Mouse (Mus musculus) brain, embryonic 14.5 days (tissue): ENCODE results near the gene Fosl2.
"Not testable (repeated sequence)": the region's sequence is repeated elsewhere in the genome, so short reads cannot be mapped to it uniquely, and the experiment has no call there.

Experiments used
- CTCF ChIP-seq: fragments of 200-500 bp; IDR thresholded peaks from 2 replicates; pipeline ENCODE4 v1.5.1; 2012; ENCODE audit warnings: inconsistent platforms, mild to moderate bottlenecking, moderate library complexity, borderline replicate concordance; ENCODE audit not compliant: insufficient read depth, insufficient read length; ENCODE audit errors: extremely low read depth
- POLR2A ChIP-seq: fragments of 200-500 bp; IDR thresholded peaks from 2 replicates; pipeline ENCODE4 v1.6.1; 2012; ENCODE audit warnings: mild to moderate bottlenecking, inconsistent platforms, borderline replicate concordance; ENCODE audit not compliant: poor library complexity, insufficient read depth, insufficient read length, severe bottlenecking; ENCODE audit errors: extremely low read depth

GRCm38 (mm10) chr5:32178720-32179119, 43.1 kb downstream of the Fosl2 start:
- not testable (repeated sequence) for TF ChIP-seq CTCF, POLR2A
